Mouse (Mus musculus) forebrain, embryonic 13.5 days (tissue): ENCODE results near the gene Hs3st3a1. TPM values are rescaled to one million over a fixed set of nuclear protein-coding genes. Genes with fewer than 3 reads are reported as not detected.

Experiments used
- ATAC-seq: fragments of 200-750 bp; cut with Nextera tagmentation; 2 replicates; pipeline ENCODE4 v1.8.0; 2017
- H3K27ac ChIP-seq: fragments of 300-500 bp; sonication (generic); 2 replicates; pipeline ENCODE4 v1.5.1; 2015; ENCODE audit warnings: inconsistent platforms, mild to moderate bottlenecking, moderate library complexity
- H3K27me3 ChIP-seq: fragments of 300-500 bp; sonication (generic); 2 replicates; pipeline ENCODE4 v1.6.1; 2015; ENCODE audit warnings: mild to moderate bottlenecking, inconsistent platforms
- H3K36me3 ChIP-seq: fragments of 300-500 bp; sonication (generic); 2 replicates; pipeline ENCODE4 v1.6.1; 2015; ENCODE audit warnings: mild to moderate bottlenecking, inconsistent platforms; ENCODE audit not compliant: poor library complexity, severe bottlenecking
- H3K4me1 ChIP-seq: fragments of 300-500 bp; sonication (generic); 2 replicates; pipeline ENCODE4 v1.6.1; 2015; ENCODE audit warnings: inconsistent platforms
- H3K4me2 ChIP-seq: fragments of 300-500 bp; sonication (generic); 2 replicates; pipeline ENCODE4 v1.6.1; 2015; ENCODE audit warnings: inconsistent platforms, mild to moderate bottlenecking, moderate library complexity
- H3K4me3 ChIP-seq: fragments of 300-500 bp; sonication (generic); 2 replicates; pipeline ENCODE4 v1.5.1; 2015; ENCODE audit warnings: mild to moderate bottlenecking, inconsistent platforms
- H3K9ac ChIP-seq: fragments of 300-500 bp; sonication (generic); 2 replicates; pipeline ENCODE4 v1.6.1; 2015; ENCODE audit warnings: mild to moderate bottlenecking, inconsistent platforms
- H3K9me3 ChIP-seq: fragments of 300-500 bp; sonication (generic); replicated peaks from 2 replicates; pipeline ENCODE4 v1.6.1; 2016; ENCODE audit warnings: inconsistent platforms
- WGBS: fragments of 180-500 bp; shearing (Covaris S2); methylation state at CpG from one replicate; pipeline ENCODE4 v1.1.7; 2015; 5-methylcytosine and 5-hydroxymethylcytosine counted together
- polyA plus RNA-seq: library from polyadenylated mRNA; unstranded; fragments of >200 nt; fragmentation: Nextera tagmentation; extraction: Ambion mirVana; gene quantifications from 2 replicates; pipeline ENCODE4 v1.2.1, GENCODE M21; 2015

Hs3st3a1 gene
- polyA plus RNA-seq, 1 experiment from 2014 or later, result 0.15 TPM

GRCm38 (mm10) chr11:64523993-64524570, 89.0 kb downstream of the Hs3st3a1 start:
- peaks cover 34% of the 10 kb centered on the region for H3K27me3 ChIP-seq
- H3K4me2 ChIP-seq, result no peak overlapping the region
- H3K27ac ChIP-seq, result no peak overlapping the region
- no peak overlapping the region for H3K4me3 ChIP-seq
- H3K36me3 ChIP-seq, result no peaks in the 10 kb centered on the region
- H3K9ac ChIP-seq, result no peak overlapping the region
- no peaks in the 10 kb centered on the region for H3K9me3 ChIP-seq
- 92% methylated on average over 8 of the region's 8 CpGs for WGBS
- no peaks in the 10 kb centered on the region for H3K4me1 ChIP-seq
- no peak for ATAC-seq

GRCm38 (mm10) chr11:64537230-64537629, 102.1 kb downstream of the Hs3st3a1 start:
- Histone ChIP-seq H3K4me1 (no peaks in the 10 kb centered on the region), H3K4me2 (no peak overlapping the region)
- 92% methylated on average over 3 of the region's 3 CpGs for WGBS

DNA sequence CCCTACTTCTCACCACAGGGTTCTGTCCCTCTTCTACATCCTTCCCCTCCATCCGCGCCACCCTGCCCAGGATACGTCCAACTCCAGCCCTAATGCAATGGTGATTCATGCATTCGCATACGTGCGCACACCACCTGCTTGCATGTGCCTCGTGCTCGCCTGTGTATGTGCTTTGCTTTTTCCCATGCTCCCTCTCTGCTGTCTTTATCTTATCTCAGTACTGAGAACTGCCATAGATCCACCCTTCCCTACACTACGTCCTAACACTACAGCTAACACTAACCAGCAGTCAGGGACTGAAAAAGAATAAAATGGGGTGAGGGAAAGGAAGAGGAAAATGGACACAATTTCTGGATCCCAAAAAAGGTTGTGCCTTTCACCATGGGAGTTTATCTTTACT, 106.7 kb downstream of the Hs3st3a1 start:
- no peak overlapping the region for H3K9ac ChIP-seq
- no peak overlapping the region for H3K4me3 ChIP-seq
- H3K27ac ChIP-seq, result no peak overlapping the region
- no peak for ATAC-seq
- no peak overlapping the region for H3K4me2 ChIP-seq
- H3K4me1 ChIP-seq, result no peaks in the 10 kb centered on the region
- H3K9me3 ChIP-seq, result no peaks in the 10 kb centered on the region
- 94% methylated on average over 9 of the region's 9 CpGs for WGBS
- H3K36me3 ChIP-seq, result no peaks in the 10 kb centered on the region
- 0 out of 2 replicates have a peak, but pooled peaks cover 4% of the 10 kb centered on the region for H3K27me3 ChIP-seq

More at GRCm38 (mm10) chr11:64537230-64537629, 102.1 kb downstream of the Hs3st3a1 start:
- H3K36me3 ChIP-seq, result no peaks in the 10 kb centered on the region
- no peaks in the 10 kb centered on the region for H3K9me3 ChIP-seq
- no peaks in the 10 kb centered on the region for H3K27me3 ChIP-seq
- no peak for ATAC-seq
- H3K27ac ChIP-seq, result no peak overlapping the region
- H3K4me3 ChIP-seq, result no peak overlapping the region
- H3K9ac ChIP-seq, result no peak overlapping the region

DNA sequence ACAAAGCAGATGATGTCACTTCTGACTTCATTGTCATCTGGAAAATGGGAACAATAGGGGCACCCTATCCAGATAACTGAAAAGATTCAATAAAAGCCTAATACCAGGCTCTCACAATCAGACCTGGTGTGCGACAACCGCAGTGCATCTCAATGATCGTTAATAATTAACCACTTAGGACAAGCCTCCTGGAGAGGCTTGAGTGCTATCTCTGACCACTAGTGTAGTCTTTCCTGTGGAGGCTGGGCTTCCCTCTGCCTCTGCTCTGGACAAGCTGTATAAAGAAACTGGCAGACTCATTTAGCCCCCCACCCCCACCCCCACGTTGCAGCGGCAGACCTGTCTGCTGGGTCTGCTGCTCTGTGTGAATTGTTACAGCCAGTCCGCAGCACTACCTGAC, 107.2 kb downstream of the Hs3st3a1 start:
- Histone ChIP-seq H3K36me3 (no peaks in the 10 kb centered on the region), H3K4me3 (no peak overlapping the region), H3K4me1 (no peaks in the 10 kb centered on the region), H3K9ac (no peak overlapping the region), H3K9me3 (no peaks in the 10 kb centered on the region), H3K27ac (no peak overlapping the region), H3K4me2 (no peak overlapping the region), H3K27me3 (0 out of 2 replicates have a peak, but pooled peaks cover 4% of the 10 kb centered on the region)
- WGBS, result 55% methylated on average over 6 of the region's 6 CpGs
- ATAC-seq, result no peak

GRCm38 (mm10) chr11:64543181-64543641, 108.1 kb downstream of the Hs3st3a1 start:
- Histone ChIP-seq H3K4me3 (no peak overlapping the region), H3K4me2 (no peak overlapping the region), H3K9me3 (no peaks in the 10 kb centered on the region), H3K36me3 (no peaks in the 10 kb centered on the region), H3K27ac (no peak overlapping the region), H3K4me1 (no peaks in the 10 kb centered on the region), H3K9ac (no peak overlapping the region), H3K27me3 (0 out of 2 replicates have a peak, but pooled peaks cover 4% of the 10 kb centered on the region)
- 81% methylated on average over 9 of the region's 9 CpGs for WGBS
- no peak for ATAC-seq

- Histone ChIP-seq H3K9me3 (no peaks in the 10 kb centered on the region), H3K27me3 (0 out of 2 replicates have a peak, but pooled peaks cover 4% of the 10 kb centered on the region), H3K27ac (no peak overlapping the region), H3K4me1 (no peaks in the 10 kb centered on the region), H3K4me3 (no peak overlapping the region), H3K36me3 (no peaks in the 10 kb centered on the region), H3K9ac (no peak overlapping the region), H3K4me2 (no peak overlapping the region)
- 86% methylated on average over 5 of the region's 5 CpGs for WGBS
- ATAC-seq, result no peak
Measured at GRCm38 (mm10) chr11:64544236-64544635, 109.1 kb downstream of the Hs3st3a1 start.

DNA sequence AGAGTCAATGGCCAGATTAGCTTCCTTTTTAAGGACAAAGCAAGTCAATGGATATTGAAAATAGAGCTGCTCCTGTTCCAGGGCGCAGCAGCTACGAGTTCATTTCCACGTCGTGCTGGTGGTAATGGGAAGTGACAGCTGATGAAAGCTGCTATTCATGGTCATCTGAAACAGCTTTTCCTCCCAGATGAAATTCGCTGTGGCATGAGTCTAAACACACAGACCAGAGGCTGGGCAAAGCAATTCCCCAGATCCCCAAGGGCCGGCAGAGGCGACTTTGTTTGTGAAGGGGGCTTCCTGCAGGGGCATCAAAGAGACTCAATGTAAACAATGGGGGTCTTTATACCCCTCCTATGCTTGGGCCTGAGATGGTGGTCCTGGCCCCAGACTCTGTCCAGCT, 114.2 kb downstream of the Hs3st3a1 start:
- Histone ChIP-seq H3K4me2 (no peak overlapping the region), H3K36me3 (no peaks in the 10 kb centered on the region), H3K9ac (no peak overlapping the region), H3K4me3 (no peak overlapping the region), H3K9me3 (no peaks in the 10 kb centered on the region), H3K27ac (no peak overlapping the region), H3K27me3 (0 out of 2 replicates have a peak, but pooled peaks cover 4% of the 10 kb centered on the region), H3K4me1 (no peaks in the 10 kb centered on the region)
- ATAC-seq, result no peak
- 22% methylated on average over 7 of the region's 7 CpGs for WGBS

- no peaks in the 10 kb centered on the region for H3K36me3 ChIP-seq
- no peak overlapping the region for H3K4me2 ChIP-seq
- H3K4me3 ChIP-seq, result no peak overlapping the region
- H3K9ac ChIP-seq, result no peak overlapping the region
- no peak overlapping the region for H3K27ac ChIP-seq
- H3K4me1 ChIP-seq, result no peaks in the 10 kb centered on the region
- WGBS, result 81% methylated on average over 8 of the region's 8 CpGs
- no peaks in the 10 kb centered on the region for H3K9me3 ChIP-seq
- no peak for ATAC-seq
- H3K27me3 ChIP-seq, result 0 out of 2 replicates have a peak, but pooled peaks cover 3% of the 10 kb centered on the region
Measured at GRCm38 (mm10) chr11:64549955-64550354, 114.8 kb downstream of the Hs3st3a1 start.

DNA sequence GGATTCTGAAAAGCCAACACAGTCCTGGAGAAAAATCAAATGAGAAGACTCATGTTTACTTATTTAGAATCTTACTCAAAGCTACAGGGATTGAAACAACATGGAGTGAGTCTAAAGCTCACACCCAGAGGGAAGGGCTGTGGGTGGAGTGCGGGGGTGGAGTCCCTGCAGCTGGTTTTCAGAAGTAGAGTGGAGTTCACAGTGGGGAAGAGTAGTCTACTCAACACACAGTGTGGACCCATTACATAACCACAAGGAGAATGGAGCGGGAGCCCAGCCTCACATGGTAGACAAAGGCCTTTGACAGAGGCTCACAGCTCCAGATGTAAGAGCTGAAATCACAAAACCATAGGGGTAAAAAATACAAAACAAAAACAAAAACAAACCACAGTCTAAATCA, 123.2 kb downstream of the Hs3st3a1 start:
- Histone ChIP-seq H3K9me3 (no peaks in the 10 kb centered on the region), H3K4me1 (no peaks in the 10 kb centered on the region), H3K4me2 (no peak overlapping the region), H3K27ac (no peak overlapping the region), H3K27me3 (no peaks in the 10 kb centered on the region), H3K9ac (no peak overlapping the region), H3K4me3 (no peak overlapping the region), H3K36me3 (no peaks in the 10 kb centered on the region)
- WGBS, result 93% methylated on average over 2 of the region's 2 CpGs
- no peak for ATAC-seq

GRCm38 (mm10) chr11:64559388-64559787, 124.3 kb downstream of the Hs3st3a1 start:
- no peak for ATAC-seq

DNA sequence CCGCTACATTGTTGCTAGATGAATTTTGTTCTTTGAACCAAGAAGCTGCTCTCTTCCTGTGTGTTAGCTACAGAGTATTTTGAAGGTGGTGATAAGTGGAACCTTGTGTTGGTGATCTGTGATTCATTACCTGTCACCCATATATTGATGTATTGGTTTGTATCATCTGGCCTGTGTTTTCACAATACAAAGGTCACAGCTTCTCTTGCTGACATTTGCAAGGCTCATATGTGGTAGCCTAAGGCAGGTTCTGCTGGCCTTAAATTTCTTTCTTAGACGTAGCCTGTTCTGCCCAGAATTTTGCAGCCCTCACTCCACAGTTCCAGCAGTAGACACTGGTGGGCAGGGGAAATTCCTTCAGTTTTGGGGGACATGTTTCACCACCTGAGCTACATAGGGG, 125.3 kb downstream of the Hs3st3a1 start:
- H3K27ac ChIP-seq, result no peak overlapping the region
- no peak overlapping the region for H3K4me2 ChIP-seq
- H3K27me3 ChIP-seq, result no peaks in the 10 kb centered on the region
- no peak overlapping the region for H3K4me3 ChIP-seq
- WGBS, result 80% methylated on average over 2 of the region's 2 CpGs
- no peak overlapping the region for H3K9ac ChIP-seq
- H3K9me3 ChIP-seq, result no peaks in the 10 kb centered on the region
- ATAC-seq, result no peak
- H3K4me1 ChIP-seq, result no peaks in the 10 kb centered on the region
- no peaks in the 10 kb centered on the region for H3K36me3 ChIP-seq

More at GRCm38 (mm10) chr11:64559388-64559787, 124.3 kb downstream of the Hs3st3a1 start:
- Histone ChIP-seq H3K27me3 (no peaks in the 10 kb centered on the region), H3K9ac (no peak overlapping the region), H3K4me1 (no peaks in the 10 kb centered on the region), H3K4me2 (no peak overlapping the region), H3K27ac (no peak overlapping the region), H3K36me3 (no peaks in the 10 kb centered on the region), H3K4me3 (no peak overlapping the region), H3K9me3 (no peaks in the 10 kb centered on the region)
- WGBS, result 74% methylated on average over 1 of the region's 1 CpGs

DNA sequence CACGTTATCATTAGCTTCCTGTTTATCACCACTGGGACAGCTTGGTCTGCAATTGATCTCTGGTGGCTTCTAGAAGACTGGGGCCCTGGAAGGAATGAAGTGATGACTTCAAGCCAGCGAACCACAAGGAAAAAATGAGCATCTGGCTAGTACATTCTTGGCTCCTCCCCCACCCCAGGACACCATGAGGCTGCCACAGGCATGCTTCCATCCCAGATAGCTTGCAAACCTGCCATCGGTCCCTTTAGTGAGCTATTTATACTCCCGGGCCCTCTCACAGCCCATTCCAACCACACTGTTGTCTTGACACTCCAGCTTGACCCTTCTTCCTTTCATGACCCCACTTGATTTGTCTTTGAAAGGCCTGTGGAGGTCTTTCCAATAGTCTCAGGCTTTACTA, 127.6 kb downstream of the Hs3st3a1 start:
- Histone ChIP-seq H3K4me1 (no peaks in the 10 kb centered on the region), H3K4me3 (no peak overlapping the region), H3K27me3 (no peaks in the 10 kb centered on the region), H3K4me2 (no peak overlapping the region), H3K9ac (no peak overlapping the region), H3K9me3 (no peaks in the 10 kb centered on the region), H3K27ac (no peak overlapping the region), H3K36me3 (no peaks in the 10 kb centered on the region)
- 65% methylated on average over 4 of the region's 4 CpGs for WGBS
- no peak for ATAC-seq
